Mouse (Mus musculus) ES-Bruce4 (cell line): Measurements from ENCODE around the gene Tenm3. TPM values are rescaled to one million over a fixed set of nuclear protein-coding genes. Genes with fewer than 3 reads are reported as not detected.

Source experiments
- H3K27ac ChIP-seq: 2 replicates; pipeline ENCODE4 v1.5.1; 2012; ENCODE audit warnings: low read length, inconsistent platforms; ENCODE audit not compliant: insufficient read depth
- H3K27me3 ChIP-seq: 2 replicates; pipeline ENCODE4 v1.6.1; 2012; ENCODE audit warnings: mild to moderate bottlenecking, low read length, inconsistent platforms; ENCODE audit not compliant: control insufficient read depth, poor library complexity, insufficient read depth, severe bottlenecking
- H3K36me3 ChIP-seq: 2 replicates; pipeline ENCODE4 v1.6.1; 2012; ENCODE audit warnings: inconsistent platforms, mild to moderate bottlenecking, low read length, moderate library complexity; ENCODE audit not compliant: control insufficient read depth, poor library complexity, insufficient read depth, severe bottlenecking
- H3K4me1 ChIP-seq: one replicate; pipeline ENCODE4 v1.8.1; 2011; ENCODE audit warnings: low read length; ENCODE audit not compliant: control insufficient read depth, insufficient read depth
- H3K4me3 ChIP-seq: 2 replicates; pipeline ENCODE4 v1.5.1; 2011; ENCODE audit warnings: low read depth, mild to moderate bottlenecking, low read length
- H3K9ac ChIP-seq: 2 replicates; pipeline ENCODE4 v1.6.1; 2012; ENCODE audit warnings: low read depth, mild to moderate bottlenecking, inconsistent platforms; ENCODE audit not compliant: poor library complexity, severe bottlenecking
- H3K9me3 ChIP-seq: replicated peaks from 2 replicates; pipeline ENCODE4 v1.6.1; 2012; ENCODE audit warnings: mild to moderate bottlenecking, low read length, inconsistent platforms; ENCODE audit not compliant: control insufficient read depth, poor library complexity, insufficient read depth, severe bottlenecking
- CTCF ChIP-seq: IDR thresholded peaks from one replicate; pipeline ENCODE4 v1.8.1; 2011; ENCODE audit warnings: low read depth, low read length
- EP300 ChIP-seq: IDR thresholded peaks from 2 replicates; pipeline ENCODE4 v1.6.1; 2011; ENCODE audit warnings: low read depth, low read length; ENCODE audit not compliant: insufficient read depth
- POLR2A ChIP-seq: IDR thresholded peaks from one replicate; pipeline ENCODE4 v1.8.1; 2011; ENCODE audit warnings: low read length; ENCODE audit not compliant: insufficient read depth
- polyA plus RNA-seq: library from polyadenylated mRNA; stranded (reverse); fragments of >200 nt; gene quantifications from 2 replicates; pipeline ENCODE4 v1.2.4, GENCODE M21; 2011; ENCODE audit warnings: low read depth; ENCODE audit not compliant: missing spikeins, insufficient read depth, insufficient read length

Gene Tenm3
- polyA plus RNA-seq, 1 experiment = 19.2 TPM

- H3K4me3 ChIP-seq = no peak overlapping the region
- H3K9me3 ChIP-seq = no peaks in the 10 kb centered on the region
- H3K27me3 ChIP-seq = no peaks in the 10 kb centered on the region
- H3K9ac ChIP-seq = no peak overlapping the region
- H3K27ac ChIP-seq = no peak overlapping the region
- TF ChIP-seq EP300 (no peak), POLR2A (no peak), CTCF (no peak)
- no peaks in the 10 kb centered on the region for H3K4me1 ChIP-seq
- no peaks in the 10 kb centered on the region for H3K36me3 ChIP-seq
Measured at GRCm38 (mm10) chr8:48560227-48560626, 283.5 kb downstream of the Tenm3 start.

GRCm38 (mm10) chr8:48555546-48556141 lies 288.1 kb downstream of the Tenm3 start:
- H3K4me1 ChIP-seq = no peaks in the 10 kb centered on the region

GRCm38 (mm10) chr8:48554762-48555545 lies 288.8 kb downstream of the Tenm3 start:
- Histone ChIP-seq H3K9me3 (no peaks in the 10 kb centered on the region), H3K27me3 (0 out of 2 replicates have a peak, but pooled peaks cover 1% of the 10 kb centered on the region), H3K27ac (peak overlapping the region; percentile 81), H3K9ac (peak overlapping the region; percentile 91), H3K36me3 (no peaks in the 10 kb centered on the region), H3K4me3 (peak overlapping the region; percentile 93), H3K4me1 (no peaks in the 10 kb centered on the region)
- TF ChIP-seq EP300 = peak; percentile 36; the same call in 1 of the 2 replicates
- no peak for TF ChIP-seq CTCF

More at GRCm38 (mm10) chr8:48555546-48556141, 288.1 kb downstream of the Tenm3 start:
- peak overlapping the region; percentile 86 for H3K4me3 ChIP-seq
- H3K9ac ChIP-seq = peak overlapping the region; percentile 91
- 0 out of 2 replicates have a peak, but pooled peaks cover 1% of the 10 kb centered on the region for H3K27me3 ChIP-seq
- H3K27ac ChIP-seq = peak overlapping the region; percentile 79
- no peaks in the 10 kb centered on the region for H3K36me3 ChIP-seq
- no peaks in the 10 kb centered on the region for H3K9me3 ChIP-seq
- TF ChIP-seq POLR2A (no peak), CTCF (no peak), EP300 (no peak)

GRCm38 (mm10) chr8:48553791-48554288 lies 289.9 kb downstream of the Tenm3 start:
- no peaks in the 10 kb centered on the region for H3K4me1 ChIP-seq
- no peak overlapping the region for H3K27ac ChIP-seq

GRCm38 (mm10) chr8:48552306-48552705 lies 291.4 kb downstream of the Tenm3 start:
- H3K9me3 ChIP-seq = no peaks in the 10 kb centered on the region
- no peak overlapping the region for H3K9ac ChIP-seq
- H3K27me3 ChIP-seq = 0 out of 2 replicates have a peak, but pooled peaks cover 1% of the 10 kb centered on the region
- no peaks in the 10 kb centered on the region for H3K36me3 ChIP-seq
- H3K4me3 ChIP-seq = no peak overlapping the region
- no peaks in the 10 kb centered on the region for H3K4me1 ChIP-seq
- TF ChIP-seq CTCF = no peak
- TF ChIP-seq EP300 = no peak
- no peak for TF ChIP-seq POLR2A
- no peak overlapping the region for H3K27ac ChIP-seq

More at GRCm38 (mm10) chr8:48553791-48554288, 289.9 kb downstream of the Tenm3 start:
- TF ChIP-seq EP300 (no peak), POLR2A (no peak), CTCF (no peak)
- no peaks in the 10 kb centered on the region for H3K36me3 ChIP-seq
- no peak overlapping the region; the same call in 1 of the 2 replicates for H3K4me3 ChIP-seq
- no peaks in the 10 kb centered on the region for H3K9me3 ChIP-seq
- peak overlapping the region; percentile 91 for H3K9ac ChIP-seq
- 0 out of 2 replicates have a peak, but pooled peaks cover 1% of the 10 kb centered on the region for H3K27me3 ChIP-seq
